Mouse (Mus musculus): ENCODE measurements around the gene Pdzk1. TPM values are rescaled to one million over a fixed set of nuclear protein-coding genes. Genes with fewer than 3 reads are reported as not detected.
A peak's percentile ranks its signal among the peaks of the same experiment; 100 is the strongest.

Pdzk1 gene
- polyA plus RNA-seq, 1 experiment from 2014 or later: 0.11 TPM

GRCm38 (mm10) chr3:96905592-96905991, 76.5 kb downstream of the Pdzk1 start:
- Histone ChIP-seq H3K27ac (replicated peaks) (no peak overlapping the region), H3K9me3 (no peaks in the 10 kb centered on the region), H3K4me3 (peak overlapping the region; percentile 97), H3K9ac (replicated peaks) (peak overlapping the region; percentile 95), H3K4me1 (peaks cover 16% of the 10 kb centered on the region), H3K36me3 (no peaks in the 10 kb centered on the region), H3K4me2 (replicated peaks) (peak overlapping the region; percentile 83), H3K27me3 (no peaks in the 10 kb centered on the region)
- ATAC-seq (replicated peaks): peak; percentile 56
- WGBS: 42% methylated on average over 9 of the region's 9 CpGs

Other genes starting within 250 kb of the Pdzk1 start
- 42.4 and 45.3 TPM in 2 replicates for gene Polr3gl, start 235.1 kb upstream of the Pdzk1 start, polyA plus RNA-seq (2015; fragmentation: Nextera tagmentation; extraction: Ambion mirVana)
- gene Ankrd34a, start 232.6 kb upstream of the Pdzk1 start, polyA plus RNA-seq (2015; fragmentation: Nextera tagmentation; extraction: Ambion mirVana): 12.5 and 13.4 TPM in 2 replicates
- 5.0 and 6.4 TPM in 2 replicates for gene Lix1l, start 228.1 kb upstream of the Pdzk1 start, polyA plus RNA-seq (2015; fragmentation: Nextera tagmentation; extraction: Ambion mirVana)
- 132 and 144 TPM in 2 replicates for gene Rbm8a, start 199.4 kb upstream of the Pdzk1 start, polyA plus RNA-seq (2015; fragmentation: Nextera tagmentation; extraction: Ambion mirVana)
- 57.3 and 58.6 TPM in 2 replicates for gene Pex11b, start 193.9 kb upstream of the Pdzk1 start, polyA plus RNA-seq (2015; fragmentation: Nextera tagmentation; extraction: Ambion mirVana)
- 0.08 TPM in 1 of 2 replicates, not detected in the other for gene Gm42957, start 193.8 kb upstream of the Pdzk1 start, polyA plus RNA-seq (2015; fragmentation: Nextera tagmentation; extraction: Ambion mirVana)
- gene Itga10, start 183.7 kb upstream of the Pdzk1 start, polyA plus RNA-seq (2015; fragmentation: Nextera tagmentation; extraction: Ambion mirVana): 0.55 and 0.65 TPM in 2 replicates
- 1.5 and 1.9 TPM in 2 replicates for gene Ankrd35, start 159.2 kb upstream of the Pdzk1 start, polyA plus RNA-seq (2015; fragmentation: Nextera tagmentation; extraction: Ambion mirVana)
- gene Pias3, start 132.9 kb upstream of the Pdzk1 start, polyA plus RNA-seq (2015; fragmentation: Nextera tagmentation; extraction: Ambion mirVana): 27.4 and 28.9 TPM in 2 replicates
- 6.8 and 6.9 TPM in 2 replicates for gene Nudt17, start 120.7 kb upstream of the Pdzk1 start, polyA plus RNA-seq (2015; fragmentation: Nextera tagmentation; extraction: Ambion mirVana)
- 33.5 and 35.7 TPM in 2 replicates for gene Polr3c, start 101.7 kb upstream of the Pdzk1 start, polyA plus RNA-seq (2015; fragmentation: Nextera tagmentation; extraction: Ambion mirVana)
- 59.3 and 66.6 TPM in 2 replicates for gene Rnf115, start 101.6 kb upstream of the Pdzk1 start, polyA plus RNA-seq (2015; fragmentation: Nextera tagmentation; extraction: Ambion mirVana)
- 0.11 and 0.19 TPM in 2 replicates for gene Cd160, start 67 bp downstream of the Pdzk1 start, polyA plus RNA-seq (2015; fragmentation: Nextera tagmentation; extraction: Ambion mirVana)
- gene Gja5, start 75.4 kb downstream of the Pdzk1 start, polyA plus RNA-seq (2015; fragmentation: Nextera tagmentation; extraction: Ambion mirVana): 2.4 and 3.2 TPM in 2 replicates
- 36.3 and 37.7 TPM in 2 replicates for gene Gpr89, start 76.1 kb downstream of the Pdzk1 start, polyA plus RNA-seq (2015; fragmentation: Nextera tagmentation; extraction: Ambion mirVana)
- gene Gja8, start 96.7 kb downstream of the Pdzk1 start, polyA plus RNA-seq (2015; fragmentation: Nextera tagmentation; extraction: Ambion mirVana): 0.03 TPM in 2 replicates

Measured in forebrain, embryonic 15.5 days (tissue).